Mouse (Mus musculus): Measurements from ENCODE around the gene Olfr1040. TPM values are rescaled to one million over a fixed set of nuclear protein-coding genes. Genes with fewer than 3 reads are reported as not detected.
"Not testable (repeated sequence)": the region's sequence is repeated elsewhere in the genome, so short reads cannot be mapped to it uniquely, and the experiment has no call there.

The Olfr1040 gene
- polyA plus RNA-seq (2016; fragmentation: Nextera tagmentation; extraction: Ambion mirVana) = not detected in 2 replicates

- no peak within 1 kb of the TSS for H3K27ac ChIP-seq
- WGBS = 72% methylated on average over 1 of the region's 1 CpGs
Observed at GRCm38 (mm10) chr2:86146632-86147031, at the start of gene Olfr1040. Olfr1040 (minus strand) TSS chr2:86146732.

GRCm38 (mm10) chr2:86195863-86196262, 49.3 kb upstream of the Olfr1040 start:
- Histone ChIP-seq H3K27me3 (ENCODE audit: insufficient read depth, poor library complexity, severe bottlenecking) (no peaks in the 10 kb centered on the region), H3K4me3 (no peak overlapping the region), H3K36me3 (no peaks in the 10 kb centered on the region), H3K27ac (no peak overlapping the region), H3K4me1 (no peaks in the 10 kb centered on the region), H3K9me3 (no peaks in the 10 kb centered on the region)
- no peak for DNase-seq (ENCODE audit: low spot score)
- 53% methylated on average over 1 of the region's 1 CpGs for WGBS

More at GRCm38 (mm10) chr2:86146632-86147031, at the start of gene Olfr1040:
- Histone ChIP-seq H3K27me3 (ENCODE audit: insufficient read depth, poor library complexity, severe bottlenecking) (no peaks in the 10 kb centered on the region), H3K4me3 (no peak within 1 kb of the TSS), H3K4me1 (no peaks in the 10 kb centered on the region), H3K36me3 (no peaks in the 10 kb centered on the region), H3K9me3 (no peaks in the 10 kb centered on the region)
- no peak for DNase-seq (ENCODE audit: low spot score)

GRCm38 (mm10) chr2:86185583-86185982, 39.1 kb upstream of the Olfr1040 start, which contains the start of gene Olfr52:
Olfr52 (minus strand) TSS chr2:86185683.
- Histone ChIP-seq H3K27ac (no peak within 1 kb of the TSS), H3K4me3 (no peak within 1 kb of the TSS), H3K27me3 (ENCODE audit: insufficient read depth, poor library complexity, severe bottlenecking) (no peaks in the 10 kb centered on the region), H3K36me3 (no peaks in the 10 kb centered on the region), H3K9me3 (no peaks in the 10 kb centered on the region), H3K4me1 (no peaks in the 10 kb centered on the region)
- no peak for DNase-seq (ENCODE audit: low spot score)

GRCm38 (mm10) chr2:86179950-86180349, 33.4 kb upstream of the Olfr1040 start:
- 84% methylated on average over 3 of the region's 3 CpGs for WGBS
- H3K4me3 ChIP-seq = no peak overlapping the region
- no peaks in the 10 kb centered on the region for H3K4me1 ChIP-seq
- H3K36me3 ChIP-seq = no peaks in the 10 kb centered on the region
- no peaks in the 10 kb centered on the region for H3K9me3 ChIP-seq
- no peak for DNase-seq (ENCODE audit: low spot score)
- H3K27me3 ChIP-seq (ENCODE audit: insufficient read depth, poor library complexity, severe bottlenecking) = no peaks in the 10 kb centered on the region
- no peak overlapping the region for H3K27ac ChIP-seq

GRCm38 (mm10) chr2:86177720-86178119, 31.2 kb upstream of the Olfr1040 start, which contains the start of gene Olfr1044:
Olfr1044 (minus strand) TSS chr2:86177820.
- no peak for DNase-seq (ENCODE audit: low spot score)
- Histone ChIP-seq H3K27me3 (ENCODE audit: insufficient read depth, poor library complexity, severe bottlenecking) (no peaks in the 10 kb centered on the region), H3K36me3 (no peaks in the 10 kb centered on the region), H3K27ac (no peak within 1 kb of the TSS), H3K4me3 (no peak within 1 kb of the TSS), H3K4me1 (no peaks in the 10 kb centered on the region), H3K9me3 (no peaks in the 10 kb centered on the region)

- H3K4me1 ChIP-seq; H3K4me3 ChIP-seq; H3K36me3 ChIP-seq; H3K9me3 ChIP-seq; H3K27ac ChIP-seq; H3K27me3 ChIP-seq (ENCODE audit: insufficient read depth, poor library complexity, severe bottlenecking); DNase-seq (ENCODE audit: low spot score): not testable (repeated sequence)
- 82% methylated on average over 7 of the region's 7 CpGs for WGBS
Observed at GRCm38 (mm10) chr2:86175422-86175821, 28.9 kb upstream of the Olfr1040 start.

- Histone ChIP-seq H3K4me3 (no peak within 1 kb of the TSS), H3K27me3 (ENCODE audit: insufficient read depth, poor library complexity, severe bottlenecking) (no peaks in the 10 kb centered on the region), H3K9me3 (no peaks in the 10 kb centered on the region), H3K27ac (no peak within 1 kb of the TSS), H3K4me1 (no peaks in the 10 kb centered on the region), H3K36me3 (no peaks in the 10 kb centered on the region)
- 86% methylated on average over 2 of the region's 2 CpGs for WGBS
- DNase-seq (ENCODE audit: low spot score) = no peak
Observed at GRCm38 (mm10) chr2:86167422-86167821, 20.9 kb upstream of the Olfr1040 start, which contains the start of gene Olfr1043. Olfr1043 (minus strand) TSS chr2:86167522.

GRCm38 (mm10) chr2:86161738-86162137, 15.2 kb upstream of the Olfr1040 start, which contains the start of gene Olfr1042:
Olfr1042 (minus strand) TSS chr2:86161838.
- no peaks in the 10 kb centered on the region for H3K9me3 ChIP-seq
- H3K4me1 ChIP-seq = no peaks in the 10 kb centered on the region
- no peak for DNase-seq (ENCODE audit: low spot score)
- no peaks in the 10 kb centered on the region for H3K27me3 ChIP-seq (ENCODE audit: insufficient read depth, poor library complexity, severe bottlenecking)
- no peak within 1 kb of the TSS for H3K4me3 ChIP-seq
- no peak within 1 kb of the TSS for H3K27ac ChIP-seq
- no peaks in the 10 kb centered on the region for H3K36me3 ChIP-seq
- WGBS = 88% methylated on average over 2 of the region's 2 CpGs

- no peak for DNase-seq (ENCODE audit: low spot score)
- WGBS = 90% methylated on average over 1 of the region's 1 CpGs
Observed at GRCm38 (mm10) chr2:86135828-86136227, 10.7 kb downstream of the Olfr1040 start, which contains the start of gene Olfr1039. Olfr1039 (minus strand) TSS chr2:86135928.

More at GRCm38 (mm10) chr2:86135828-86136227, 10.7 kb downstream of the Olfr1040 start, which contains the start of gene Olfr1039:
- Histone ChIP-seq H3K9me3 (no peaks in the 10 kb centered on the region), H3K4me1 (no peaks in the 10 kb centered on the region), H3K4me3 (no peak within 1 kb of the TSS), H3K27ac (no peak within 1 kb of the TSS), H3K36me3 (no peaks in the 10 kb centered on the region), H3K27me3 (ENCODE audit: insufficient read depth, poor library complexity, severe bottlenecking) (no peaks in the 10 kb centered on the region)

Other genes starting within 250 kb of the Olfr1040 start
- not detected in 2 replicates for gene Olfr1024, start 241.7 kb downstream of the Olfr1040 start, polyA plus RNA-seq (2016; fragmentation: Nextera tagmentation; extraction: Ambion mirVana)
- not detected in 2 replicates for gene Olfr1025-ps1, start 231.5 kb downstream of the Olfr1040 start, polyA plus RNA-seq (2016; fragmentation: Nextera tagmentation; extraction: Ambion mirVana)
- gene Olfr1026, start 225.2 kb downstream of the Olfr1040 start, polyA plus RNA-seq (2016; fragmentation: Nextera tagmentation; extraction: Ambion mirVana) = not detected in 2 replicates
- gene Olfr1028, start 196.3 kb downstream of the Olfr1040 start, polyA plus RNA-seq (2016; fragmentation: Nextera tagmentation; extraction: Ambion mirVana) = not detected in 2 replicates
- not detected in 2 replicates for gene Olfr1029, start 172.8 kb downstream of the Olfr1040 start, polyA plus RNA-seq (2016; fragmentation: Nextera tagmentation; extraction: Ambion mirVana)
- gene Olfr1030, start 167.5 kb downstream of the Olfr1040 start, polyA plus RNA-seq (2016; fragmentation: Nextera tagmentation; extraction: Ambion mirVana) = not detected in 2 replicates
- gene Olfr1031, start 156.4 kb downstream of the Olfr1040 start, polyA plus RNA-seq (2016; fragmentation: Nextera tagmentation; extraction: Ambion mirVana) = not detected in 2 replicates
- not detected in 2 replicates for gene Olfr1032, start 141.2 kb downstream of the Olfr1040 start, polyA plus RNA-seq (2016; fragmentation: Nextera tagmentation; extraction: Ambion mirVana)
- 0.21 TPM in 1 of 2 replicates, not detected in the other for gene Olfr1033, start 126.1 kb downstream of the Olfr1040 start, polyA plus RNA-seq (2016; fragmentation: Nextera tagmentation; extraction: Ambion mirVana)
- gene Olfr1034, start 100.9 kb downstream of the Olfr1040 start, polyA plus RNA-seq (2016; fragmentation: Nextera tagmentation; extraction: Ambion mirVana) = not detected in 2 replicates
- not detected in 2 replicates for gene Olfr1036, start 72.7 kb downstream of the Olfr1040 start, polyA plus RNA-seq (2016; fragmentation: Nextera tagmentation; extraction: Ambion mirVana)
- not detected in 2 replicates for gene Olfr1037, start 59.3 kb downstream of the Olfr1040 start, polyA plus RNA-seq (2016; fragmentation: Nextera tagmentation; extraction: Ambion mirVana)
- gene Olfr1039, start 10.8 kb downstream of the Olfr1040 start, polyA plus RNA-seq (2016; fragmentation: Nextera tagmentation; extraction: Ambion mirVana) = not detected in 2 replicates
- gene Olfr1042, start 15.1 kb upstream of the Olfr1040 start, polyA plus RNA-seq (2016; fragmentation: Nextera tagmentation; extraction: Ambion mirVana) = not detected in 2 replicates
- gene Olfr1043, start 20.8 kb upstream of the Olfr1040 start, polyA plus RNA-seq (2016; fragmentation: Nextera tagmentation; extraction: Ambion mirVana) = not detected in 2 replicates
- not detected in 2 replicates for gene Olfr1044, start 31.1 kb upstream of the Olfr1040 start, polyA plus RNA-seq (2016; fragmentation: Nextera tagmentation; extraction: Ambion mirVana)
- not detected in 2 replicates for gene Olfr52, start 39.0 kb upstream of the Olfr1040 start, polyA plus RNA-seq (2016; fragmentation: Nextera tagmentation; extraction: Ambion mirVana)
- gene Olfr1045, start 56.3 kb upstream of the Olfr1040 start, polyA plus RNA-seq (2016; fragmentation: Nextera tagmentation; extraction: Ambion mirVana) = not detected in 2 replicates
- not detected in 2 replicates for gene Olfr1046, start 72.6 kb upstream of the Olfr1040 start, polyA plus RNA-seq (2016; fragmentation: Nextera tagmentation; extraction: Ambion mirVana)
- gene Olfr1047, start 84.7 kb upstream of the Olfr1040 start, polyA plus RNA-seq (2016; fragmentation: Nextera tagmentation; extraction: Ambion mirVana) = not detected in 2 replicates
- not detected in 2 replicates for gene Olfr1048, start 93.6 kb upstream of the Olfr1040 start, polyA plus RNA-seq (2016; fragmentation: Nextera tagmentation; extraction: Ambion mirVana)
- gene Olfr1049, start 111.6 kb upstream of the Olfr1040 start, polyA plus RNA-seq (2016; fragmentation: Nextera tagmentation; extraction: Ambion mirVana) = not detected in 2 replicates
- gene Olfr1051, start 132.4 kb upstream of the Olfr1040 start, polyA plus RNA-seq (2016; fragmentation: Nextera tagmentation; extraction: Ambion mirVana) = not detected in 2 replicates
- gene Olfr1052, start 145.7 kb upstream of the Olfr1040 start, polyA plus RNA-seq (2016; fragmentation: Nextera tagmentation; extraction: Ambion mirVana) = not detected in 2 replicates
- gene Olfr1053, start 168.6 kb upstream of the Olfr1040 start, polyA plus RNA-seq (2016; fragmentation: Nextera tagmentation; extraction: Ambion mirVana) = not detected in 2 replicates
- gene Olfr1054, start 188.7 kb upstream of the Olfr1040 start, polyA plus RNA-seq (2016; fragmentation: Nextera tagmentation; extraction: Ambion mirVana) = not detected in 2 replicates
- not detected in 2 replicates for gene Olfr1055, start 203.6 kb upstream of the Olfr1040 start, polyA plus RNA-seq (2016; fragmentation: Nextera tagmentation; extraction: Ambion mirVana)
- not detected in 2 replicates for gene Olfr1056, start 215.7 kb upstream of the Olfr1040 start, polyA plus RNA-seq (2016; fragmentation: Nextera tagmentation; extraction: Ambion mirVana)
- not detected in 2 replicates for gene Olfr1057, start 231.7 kb upstream of the Olfr1040 start, polyA plus RNA-seq (2016; fragmentation: Nextera tagmentation; extraction: Ambion mirVana)
- gene Olfr1058, start 241.8 kb upstream of the Olfr1040 start, polyA plus RNA-seq (2016; fragmentation: Nextera tagmentation; extraction: Ambion mirVana) = not detected in 2 replicates